Mouse (Mus musculus) ES-Bruce4 (cell line): Measurements from ENCODE around the gene Gpr34.

Source experiments
- CTCF ChIP-seq: IDR thresholded peaks from one replicate; pipeline ENCODE4 v1.8.1; 2011; ENCODE audit warnings: low read depth, low read length
- EP300 ChIP-seq: IDR thresholded peaks from 2 replicates; pipeline ENCODE4 v1.6.1; 2011; ENCODE audit warnings: low read depth, low read length; ENCODE audit not compliant: insufficient read depth
- POLR2A ChIP-seq: IDR thresholded peaks from one replicate; pipeline ENCODE4 v1.8.1; 2011; ENCODE audit warnings: low read length; ENCODE audit not compliant: insufficient read depth

- TF ChIP-seq CTCF (no peak), POLR2A (no peak), EP300 (no peak)
Observed at GRCm38 (mm10) chrX:13673001-13673400, 41.1 kb downstream of the Gpr34 start.
